7 mouse cellular contexts compared by ENCODE assay signal in the genomic region with DNA sequence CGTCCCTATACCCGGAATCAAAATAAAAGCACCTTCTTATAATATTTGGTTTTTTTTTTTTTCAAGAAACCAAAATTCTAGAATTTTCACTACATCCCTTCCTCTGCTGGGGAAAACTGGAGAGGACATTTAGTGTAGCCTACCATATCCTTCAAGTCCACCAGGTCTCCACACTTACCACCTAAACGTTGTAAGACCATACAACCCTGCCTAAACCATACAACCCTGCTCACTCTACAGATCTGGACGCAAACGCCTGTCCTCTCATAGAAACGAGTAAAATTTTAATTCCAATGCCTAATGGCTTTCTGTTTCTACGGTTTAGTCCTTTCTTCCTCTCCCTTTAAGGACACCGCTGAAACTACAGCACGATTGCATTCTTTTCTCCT. TPM values are rescaled to one million over a fixed set of nuclear protein-coding genes. Genes with fewer than 3 reads are reported as not detected.
DNase-seq lines count a peak whose midpoint lies in the region; ATAC-seq and TF ChIP-seq lines count a peak whose summit lies in the region.

No protein-coding gene starts in this region.

- H3K27me3 ChIP-seq in lung, postnatal 0 days (replicated peaks; ENCODE audit: insufficient read depth, low read length) = no peaks in the 10 kb centered on the region
- no peaks in the 10 kb centered on the region for H3K27me3 ChIP-seq in forebrain, embryonic 12.5 days
- H3K27me3 ChIP-seq in liver, embryonic 11.5 days (replicated peaks; ENCODE audit: control insufficient read depth, insufficient read depth, low read length) = no peaks in the 10 kb centered on the region
- H3K27me3 ChIP-seq in stomach, embryonic 14.5 days (ENCODE audit: control insufficient read depth, insufficient read depth, low read length) = no peaks in the 10 kb centered on the region

- DNase-seq in lung, postnatal 0 days (ENCODE audit: low spot score) = peak; percentile 18
- no peak for DNase-seq in lung, postnatal 4 days
- DNase-seq in liver, embryonic 11.5 days (ENCODE audit: low spot score) = no peak
- DNase-seq in frontal cortex, adult 2 months (ENCODE audit: extremely low spot score in 1 of 2, low spot score in 1 of 2) = no peak
- no peak for DNase-seq in kidney, postnatal 14 days

- H3K9ac ChIP-seq in lung, postnatal 0 days (replicated peaks; ENCODE audit: low read depth) = peak overlapping the region; percentile 61
- H3K9ac ChIP-seq in forebrain, embryonic 12.5 days = peak overlapping the region; percentile 74; the same call in 1 of the 2 replicates
- peak overlapping the region; percentile 69 for H3K9ac ChIP-seq in liver, embryonic 11.5 days (ENCODE audit: low read depth, low read length)
- peak overlapping the region; percentile 52 for H3K9ac ChIP-seq in stomach, embryonic 14.5 days (replicated peaks; ENCODE audit: low read depth, low read length)

- H3K36me3 ChIP-seq in lung, postnatal 0 days (ENCODE audit: insufficient read depth, low read length) = no peaks in the 10 kb centered on the region
- peaks cover 27% of the 10 kb centered on the region for H3K36me3 ChIP-seq in forebrain, embryonic 12.5 days (replicated peaks)
- H3K36me3 ChIP-seq in liver, embryonic 11.5 days (ENCODE audit: control insufficient read depth, insufficient read depth, low read length) = no peaks in the 10 kb centered on the region
- H3K36me3 ChIP-seq in stomach, embryonic 14.5 days (ENCODE audit: control insufficient read depth, insufficient read depth, low read length) = no peaks in the 10 kb centered on the region

- WGBS in lung, postnatal 0 days = 10% methylated on average over 9 of the region's 9 CpGs
- WGBS in forebrain, embryonic 12.5 days = 14% methylated on average over 9 of the region's 9 CpGs
- WGBS in liver, embryonic 11.5 days = 10% methylated on average over 9 of the region's 9 CpGs
- 9% methylated on average over 9 of the region's 9 CpGs for WGBS in stomach, embryonic 14.5 days

- peak overlapping the region; percentile 61 for H3K4me2 ChIP-seq in lung, postnatal 0 days (replicated peaks; ENCODE audit: low read depth, low read length)
- H3K4me2 ChIP-seq in forebrain, embryonic 12.5 days = peak overlapping the region; percentile 56
- H3K4me2 ChIP-seq in liver, embryonic 11.5 days = peak overlapping the region; percentile 79
- H3K4me2 ChIP-seq in stomach, embryonic 14.5 days (replicated peaks; ENCODE audit: low read depth, low read length) = peak overlapping the region; percentile 60

- TF ChIP-seq EP300 in lung, postnatal 0 days (IDR thresholded peaks at IDR 0.05) = no peak

- H3K4me1 ChIP-seq in lung, postnatal 0 days (ENCODE audit: insufficient read depth, low read depth, low read length) = 0 out of 2 replicates have a peak, but pooled peaks cover 3% of the 10 kb centered on the region
- H3K4me1 ChIP-seq in forebrain, embryonic 12.5 days = peaks cover 3% of the 10 kb centered on the region; the same call in 1 of the 2 replicates
- H3K4me1 ChIP-seq in liver, embryonic 11.5 days (replicated peaks; ENCODE audit: control insufficient read depth, insufficient read depth, low read length) = peaks cover 3% of the 10 kb centered on the region; the same call in 1 of the 2 replicates
- no peaks in the 10 kb centered on the region for H3K4me1 ChIP-seq in stomach, embryonic 14.5 days (ENCODE audit: control insufficient read depth, insufficient read depth, low read length)

- H3K27ac ChIP-seq in lung, postnatal 0 days (ENCODE audit: low read length) = peak overlapping the region; percentile 81
- H3K27ac ChIP-seq in forebrain, embryonic 12.5 days = peak overlapping the region; percentile 84
- H3K27ac ChIP-seq in liver, embryonic 11.5 days (ENCODE audit: low read depth, low read length) = peak overlapping the region; percentile 34; the same call in 1 of the 2 replicates
- H3K27ac ChIP-seq in stomach, embryonic 14.5 days (ENCODE audit: low read length) = peak overlapping the region; percentile 70

- peak overlapping the region; percentile 74 for H3K4me3 ChIP-seq in lung, postnatal 0 days (ENCODE audit: low read depth, low read length)
- H3K4me3 ChIP-seq in forebrain, embryonic 12.5 days (replicated peaks) = peak overlapping the region; percentile 65
- H3K4me3 ChIP-seq in liver, embryonic 11.5 days (ENCODE audit: low read depth, low read length) = peak overlapping the region; percentile 76
- peak overlapping the region; percentile 64 for H3K4me3 ChIP-seq in stomach, embryonic 14.5 days (ENCODE audit: low read depth, low read length)

- peak; percentile 13; the same call in 1 of the 2 replicates for ATAC-seq in lung, postnatal 0 days
- peak; percentile 39 for ATAC-seq in forebrain, embryonic 12.5 days (ENCODE audit: low FRiP score)
- peak; percentile 53 for ATAC-seq in liver, embryonic 11.5 days (replicated peaks; ENCODE audit: low FRiP score)
- ATAC-seq in stomach, embryonic 14.5 days (ENCODE audit: insufficient number of reproducible peaks, insufficient read depth, low FRiP score, low read depth) = peak; percentile 46; the same call in 1 of the 2 replicates

- no peaks in the 10 kb centered on the region for H3K9me3 ChIP-seq in lung, postnatal 0 days (ENCODE audit: low read length)
- peaks cover 37% of the 10 kb centered on the region for H3K9me3 ChIP-seq in forebrain, embryonic 12.5 days
- H3K9me3 ChIP-seq in liver, embryonic 11.5 days (ENCODE audit: control insufficient read depth, low read length) = no peaks in the 10 kb centered on the region; the same call in 1 of the 2 replicates
- peaks cover 4% of the 10 kb centered on the region; the same call in 1 of the 2 replicates for H3K9me3 ChIP-seq in stomach, embryonic 14.5 days (ENCODE audit: control insufficient read depth, low read depth, low read length)

- no peak for TF ChIP-seq CTCF in lung, postnatal 0 days (IDR thresholded peaks at IDR 0.05)

RNA-seq across cellular contexts. Expression of gene Zfp369, which starts 0.6 kb away (rescaled TPM):
- 7.0 and 7.7 TPM in 2 replicates for polyA plus RNA-seq in lung, postnatal 0 days (2015; fragmentation: Nextera tagmentation; extraction: Ambion mirVana)
- polyA plus RNA-seq in forebrain, embryonic 12.5 days (2016; fragmentation: Nextera tagmentation; extraction: Ambion mirVana) = 26.7 and 28.7 TPM in 2 replicates
- 11.3 and 11.4 TPM in 2 replicates for polyA plus RNA-seq in liver, embryonic 11.5 days (2014; fragmentation: Nextera tagmentation; extraction: Ambion mirVana)
- 22.0 and 23.3 TPM in 2 replicates for polyA plus RNA-seq in stomach, embryonic 14.5 days (2014; fragmentation: Nextera tagmentation; extraction: Ambion mirVana)
- polyA plus RNA-seq in frontal cortex, adult 2 months (2012; rRNA removed) = 47.6 and 54.1 TPM in 2 replicates

RNA-seq across cellular contexts. Expression of gene Gm10775, which starts 18.6 kb away (rescaled TPM):
- not detected in 2 replicates for polyA plus RNA-seq in lung, postnatal 0 days (2015; fragmentation: Nextera tagmentation; extraction: Ambion mirVana)
- not detected in 2 replicates for polyA plus RNA-seq in forebrain, embryonic 12.5 days (2016; fragmentation: Nextera tagmentation; extraction: Ambion mirVana)
- not detected in 2 replicates for polyA plus RNA-seq in liver, embryonic 11.5 days (2014; fragmentation: Nextera tagmentation; extraction: Ambion mirVana)
- not detected in 2 replicates for polyA plus RNA-seq in stomach, embryonic 14.5 days (2014; fragmentation: Nextera tagmentation; extraction: Ambion mirVana)
- polyA plus RNA-seq in frontal cortex, adult 2 months (2012; rRNA removed) = 0.71 and 0.86 TPM in 2 replicates

Comparison
In these comparisons a context has a peak if more than half of its experiments do, and no peak if none do; other contexts are left out.
1. H3K27ac ChIP-seq: peak in every context shown above with its lines; median percentile 84 in forebrain, embryonic 12.5 days; 81 in lung, postnatal 0 days; 70 in stomach, embryonic 14.5 days; 34 in liver, embryonic 11.5 days.